Mouse (Mus musculus): ENCODE measurements around the gene Aak1.

DNA sequence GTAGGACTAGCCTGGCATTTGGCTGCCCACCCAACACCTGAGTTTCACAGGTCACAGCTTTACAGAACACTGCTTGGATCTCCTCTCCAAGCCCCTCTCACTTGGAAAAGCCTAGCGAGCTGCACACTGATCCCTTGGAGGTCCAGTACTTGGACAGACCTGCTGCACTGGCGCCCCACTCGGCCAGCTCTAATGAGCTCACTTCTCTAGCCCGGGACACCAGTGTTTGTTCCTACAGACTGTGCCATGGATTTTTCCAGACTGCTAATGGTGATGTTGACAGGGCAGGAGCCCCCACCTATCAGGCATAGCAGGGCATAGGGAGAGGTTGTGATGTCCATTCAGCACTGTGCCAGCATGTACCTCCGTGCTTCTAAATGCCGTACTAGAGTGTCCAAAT, 48.2 kb downstream of the Aak1 start:
- TF ChIP-seq CTCF (IDR thresholded peaks at IDR 0.05; ENCODE audit: low read depth, low read length) = no peak
- no peak for TF ChIP-seq POLR2A (IDR thresholded peaks at IDR 0.05; ENCODE audit: extremely low read depth, insufficient read depth, low read length)
